Mouse (Mus musculus) lung, adult 18-20 months (tissue): ENCODE results near the gene Ada.

Source experiments
- DNase-seq, 2 experiments: peaks; one replicate each; pipeline ENCODE4 v3.0.0; 2022; ENCODE audit warnings: mixed read lengths in 2 of 2

Gene Ada

GRCm38 (mm10) chr2:163728300-163728699, 21.7 kb downstream of the Ada start:
- no peak for DNase-seq

- DNase-seq, result no peak
Measured at GRCm38 (mm10) chr2:163726766-163727393, 23.2 kb downstream of the Ada start.

- no peak for DNase-seq
Measured at GRCm38 (mm10) chr2:163722550-163722949, 27.5 kb downstream of the Ada start.

GRCm38 (mm10) chr2:163719616-163720015, 30.4 kb downstream of the Ada start:
- no peak for DNase-seq

GRCm38 (mm10) chr2:163718951-163719603, 31.0 kb downstream of the Ada start:
- peak; percentile 75 to 80 for DNase-seq

GRCm38 (mm10) chr2:163718526-163718925, 31.5 kb downstream of the Ada start:
- DNase-seq, result no peak

- DNase-seq, result no peak
Measured at GRCm38 (mm10) chr2:163716853-163717252, 33.2 kb downstream of the Ada start.

- peak; percentile 35 to 51 for DNase-seq
Measured at GRCm38 (mm10) chr2:163716448-163716847, 33.6 kb downstream of the Ada start.

- peak in 1 of 2 experiments; percentile 17 for DNase-seq
Measured at GRCm38 (mm10) chr2:163713340-163713739, 36.7 kb downstream of the Ada start.

GRCm38 (mm10) chr2:163712874-163713273, 37.2 kb downstream of the Ada start:
- DNase-seq, result no peak

- no peak for DNase-seq
Measured at GRCm38 (mm10) chr2:163712473-163712872, 37.6 kb downstream of the Ada start.

- DNase-seq, result no peak
Measured at GRCm38 (mm10) chr2:163711368-163711868, 38.6 kb downstream of the Ada start.

GRCm38 (mm10) chr2:163710606-163711159, 39.4 kb downstream of the Ada start:
- peak; percentile 63 to 72 for DNase-seq

- DNase-seq, result no peak
Measured at GRCm38 (mm10) chr2:163710000-163710399, 40.0 kb downstream of the Ada start.

- DNase-seq, result no peak
Measured at GRCm38 (mm10) chr2:163708763-163709250, 41.2 kb downstream of the Ada start.

GRCm38 (mm10) chr2:163708321-163708720, 41.7 kb downstream of the Ada start:
- DNase-seq, result no peak

- no peak for DNase-seq
Measured at GRCm38 (mm10) chr2:163703599-163704260, 46.3 kb downstream of the Ada start.

GRCm38 (mm10) chr2:163702921-163703320, 47.1 kb downstream of the Ada start:
- DNase-seq, result no peak

- DNase-seq, result no peak
Measured at GRCm38 (mm10) chr2:163702431-163702830, 47.6 kb downstream of the Ada start.

- DNase-seq, result no peak
Measured at GRCm38 (mm10) chr2:163699078-163699780, 50.8 kb downstream of the Ada start.

- DNase-seq, result peak; percentile 24 to 25
Measured at GRCm38 (mm10) chr2:163697764-163698480, 52.1 kb downstream of the Ada start.

GRCm38 (mm10) chr2:163696763-163697162, 53.3 kb downstream of the Ada start:
- no peak for DNase-seq
